Mouse (Mus musculus) thymus, adult 2 months (tissue): Measurements from ENCODE around the gene Retnlg.

Experiments used
- CTCF ChIP-seq: fragments of 200-500 bp; IDR thresholded peaks from 2 replicates; pipeline ENCODE4 v1.5.1; 2012; ENCODE audit warnings: mild to moderate bottlenecking, control low read depth, low read length, moderate library complexity, borderline replicate concordance; ENCODE audit not compliant: control insufficient read depth, poor library complexity, insufficient read depth; ENCODE audit errors: extremely low read depth
- POLR2A ChIP-seq: fragments of 200-500 bp; IDR thresholded peaks from 2 replicates; pipeline ENCODE4 v1.6.1; 2012; ENCODE audit warnings: mild to moderate bottlenecking, low read length, control low read depth, moderate library complexity; ENCODE audit not compliant: control insufficient read depth, poor library complexity, insufficient read depth; ENCODE audit errors: extremely low read depth

DNA sequence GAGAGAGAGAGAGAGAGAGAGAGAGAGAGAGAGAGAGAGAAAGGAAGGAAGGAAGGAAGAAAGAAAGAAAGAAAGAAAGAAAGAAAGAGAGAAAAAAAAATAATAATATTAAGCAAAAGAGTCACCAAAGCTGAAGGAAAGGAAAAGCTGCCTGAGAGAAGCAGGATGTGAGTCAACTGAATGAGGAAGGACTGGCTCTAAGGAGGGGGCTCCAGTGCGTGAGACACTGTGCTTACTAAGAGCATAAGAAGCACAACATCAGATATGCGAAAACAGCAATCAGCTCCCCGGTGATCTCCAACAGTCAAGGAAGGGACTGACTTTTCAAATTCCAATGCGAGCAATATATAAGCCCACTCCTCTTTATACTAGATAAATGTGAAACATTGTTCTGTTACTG lies 43.4 kb upstream of the Retnlg start:
- TF ChIP-seq POLR2A (no peak), CTCF (no peak)
